Mouse (Mus musculus) kidney, adult 2 months (tissue): Measurements from ENCODE around the gene Imp4. TPM values are rescaled to one million over a fixed set of nuclear protein-coding genes. Genes with fewer than 3 reads are reported as not detected.

Experiments
- DNase-seq: peaks from one replicate; pipeline ENCODE4 v3.0.0; 2021
- H3K27ac ChIP-seq: fragments of 200-500 bp; 2 replicates; pipeline ENCODE4 v1.5.1; 2012; ENCODE audit warnings: low read depth, low read length, control low read depth, inconsistent platforms; ENCODE audit not compliant: insufficient read depth
- H3K27me3 ChIP-seq: fragments of 200-500 bp; replicated peaks from 2 replicates; pipeline ENCODE4 v1.6.1; 2012; ENCODE audit warnings: mild to moderate bottlenecking, moderate library complexity, low read length, inconsistent platforms; ENCODE audit not compliant: control insufficient read depth, insufficient read depth
- H3K36me3 ChIP-seq: fragments of 200-500 bp; 2 replicates; pipeline ENCODE4 v1.6.1; 2012; ENCODE audit warnings: mild to moderate bottlenecking, moderate library complexity, low read length, inconsistent platforms; ENCODE audit not compliant: control insufficient read depth, insufficient read depth
- H3K4me1 ChIP-seq: fragments of 200-500 bp; 2 replicates; pipeline ENCODE4 v1.6.1; 2011; ENCODE audit warnings: low read length; ENCODE audit not compliant: control insufficient read depth, insufficient read depth
- H3K4me3 ChIP-seq: fragments of 200-500 bp; 2 replicates; pipeline ENCODE4 v1.5.1; 2011; ENCODE audit warnings: mild to moderate bottlenecking, low read depth, low read length, control low read depth; ENCODE audit not compliant: insufficient read depth
- CTCF ChIP-seq: fragments of 200-500 bp; conservative IDR thresholded peaks from 2 replicates; pipeline ENCODE4 v1.5.1; 2011; ENCODE audit warnings: low read depth, mild to moderate bottlenecking, control low read depth, low read length, moderate library complexity, mixed read lengths; ENCODE audit not compliant: insufficient read depth, insufficient read length
- POLR2A ChIP-seq: fragments of 200-500 bp; IDR thresholded peaks from one replicate; pipeline ENCODE4 v1.6.1; 2011; ENCODE audit warnings: low read depth, low read length, control low read depth
- WGBS: fragments of 180-500 bp; shearing (Covaris S2); methylation state at CpG from one replicate; pipeline ENCODE4 v1.1.7; 2018; 5-methylcytosine and 5-hydroxymethylcytosine counted together
- polyA plus RNA-seq: library from polyadenylated mRNA; depleted of rRNA; stranded (reverse); fragments of >200 nt; gene quantifications from 2 replicates; pipeline ENCODE4 v1.2.3, GENCODE M21; 2012

Gene Imp4
- polyA plus RNA-seq, 1 experiment, result 64.7 TPM

GRCm38 (mm10) chr1:34438381-34439051, 1.1 kb upstream of the Imp4 start:
- Histone ChIP-seq H3K27ac (no peak overlapping the region), H3K27me3 (no peaks in the 10 kb centered on the region), H3K4me1 (0 out of 2 replicates have a peak, but pooled peaks cover 4% of the 10 kb centered on the region), H3K4me3 (peak overlapping the region; percentile 82), H3K36me3 (no peaks in the 10 kb centered on the region)
- 38% methylated on average over 16 of the region's 20 CpGs for WGBS
- TF ChIP-seq POLR2A (no peak), CTCF (no peak)
- no peak for DNase-seq

DNA sequence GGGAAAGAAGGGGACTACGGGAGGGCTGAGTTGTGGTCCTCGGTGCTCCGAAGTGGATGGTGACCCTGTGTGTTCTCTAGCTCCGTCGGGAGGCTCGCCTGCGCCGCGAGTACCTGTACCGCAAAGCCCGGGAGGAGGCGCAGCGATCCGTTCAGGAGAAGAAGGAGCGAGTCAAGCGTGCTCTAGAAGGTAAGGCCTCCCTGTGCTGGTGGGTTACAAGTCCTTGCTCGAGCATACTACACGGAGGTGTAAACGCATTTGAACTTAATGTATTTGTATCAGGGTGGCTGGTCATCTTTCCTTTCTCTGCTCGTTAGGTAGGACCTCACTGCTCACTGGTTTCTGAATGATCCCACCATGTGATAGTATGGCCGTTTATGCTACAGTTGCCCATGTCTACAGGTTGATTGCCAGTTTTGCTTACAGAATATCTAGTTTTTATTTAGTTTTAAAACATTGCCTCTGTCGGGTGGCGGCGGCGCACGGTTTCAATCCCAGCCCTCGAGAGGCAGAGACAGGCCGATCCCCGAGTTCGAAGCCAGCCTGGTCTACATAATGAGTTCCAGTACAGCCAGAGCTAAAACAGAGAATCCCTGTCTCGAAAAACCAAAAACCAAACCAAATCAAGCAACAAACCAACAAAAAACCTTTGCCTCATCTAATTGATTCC, 445 bp downstream of the Imp4 start:
- no peaks in the 10 kb centered on the region for H3K27me3 ChIP-seq
- H3K27ac ChIP-seq, result no peak overlapping the region; the same call in 1 of the 2 replicates
- H3K36me3 ChIP-seq, result no peaks in the 10 kb centered on the region; the same call in 1 of the 2 replicates
- H3K4me1 ChIP-seq, result no peaks in the 10 kb centered on the region
- H3K4me3 ChIP-seq, result peak overlapping the region; percentile 82
- peak; percentile 31; the same call in 1 of the 2 replicates for TF ChIP-seq CTCF
- peak; percentile 46 for TF ChIP-seq POLR2A
- DNase-seq, result no peak
- WGBS, result 8% methylated on average over 31 of the region's 31 CpGs

- Histone ChIP-seq H3K27me3 (no peaks in the 10 kb centered on the region), H3K4me3 (no peak overlapping the region), H3K4me1 (no peaks in the 10 kb centered on the region), H3K36me3 (no peaks in the 10 kb centered on the region; the same call in 1 of the 2 replicates), H3K27ac (no peak overlapping the region)
- no peak for TF ChIP-seq CTCF
- TF ChIP-seq POLR2A, result no peak
- 94% methylated on average over 6 of the region's 6 CpGs for WGBS
- no peak for DNase-seq
Observed at GRCm38 (mm10) chr1:34443124-34443523, 3.5 kb downstream of the Imp4 start.

GRCm38 (mm10) chr1:34458431-34458830, 18.8 kb downstream of the Imp4 start:
- Histone ChIP-seq H3K27ac (no peak overlapping the region), H3K4me1 (no peaks in the 10 kb centered on the region), H3K27me3 (no peaks in the 10 kb centered on the region), H3K4me3 (no peak overlapping the region), H3K36me3 (no peaks in the 10 kb centered on the region)
- no peak for TF ChIP-seq CTCF
- TF ChIP-seq POLR2A, result no peak
- DNase-seq, result no peak
- 43% methylated on average over 8 of the region's 8 CpGs for WGBS

DNA sequence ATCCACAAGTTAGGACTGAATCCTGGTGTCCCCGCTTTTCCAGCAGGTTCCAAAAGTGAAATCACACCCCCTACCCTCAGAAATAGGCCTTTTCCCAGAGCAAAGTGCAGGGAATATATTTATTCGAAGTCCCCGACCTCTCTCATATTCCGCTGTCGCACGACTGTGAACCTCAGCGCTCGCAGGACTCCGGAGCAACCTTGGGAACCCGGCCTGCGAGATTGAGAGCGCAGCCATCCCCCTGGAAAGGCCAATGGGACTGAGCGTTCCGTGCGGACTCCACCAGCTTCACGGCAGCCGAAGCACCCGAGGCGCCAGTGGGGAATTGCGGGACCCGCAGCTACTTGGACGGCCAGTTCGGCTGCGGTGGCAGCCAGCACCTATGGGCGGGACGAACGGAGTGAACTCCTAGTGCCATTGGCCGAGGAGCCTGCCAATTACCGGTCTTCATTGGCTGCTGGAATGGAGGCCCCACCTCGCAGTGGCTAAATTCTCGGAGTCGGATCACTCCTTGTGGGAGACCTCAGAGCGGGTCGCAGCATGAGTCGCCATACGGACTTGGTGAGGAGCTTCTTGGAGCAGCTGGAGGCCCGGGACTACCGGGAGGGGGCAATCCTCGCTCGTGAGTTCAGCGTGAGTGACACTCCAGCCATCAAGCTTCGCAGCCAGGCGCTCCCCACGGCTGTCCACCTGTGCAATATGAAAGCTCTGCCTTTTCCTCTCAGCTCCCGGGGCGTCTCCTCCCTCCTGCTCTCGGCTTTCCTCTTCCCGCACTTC, 19.8 kb downstream of the Imp4 start, which contains the start of gene Ptpn18:
Gene Ptpn18 (plus strand): TSS at position 479 of the 777 bp plus-strand sequence.
- DNase-seq, result peak; percentile 97
- TF ChIP-seq POLR2A (peak; percentile 62), CTCF (no peak)
- Histone ChIP-seq H3K4me1 (no peaks in the 10 kb centered on the region), H3K4me3 (peak within 1 kb of the TSS; percentile 53), H3K36me3 (no peaks in the 10 kb centered on the region), H3K27me3 (no peaks in the 10 kb centered on the region), H3K27ac (peak within 1 kb of the TSS; percentile 88)
- WGBS, result 1% methylated on average over 48 of the region's 48 CpGs

DNA sequence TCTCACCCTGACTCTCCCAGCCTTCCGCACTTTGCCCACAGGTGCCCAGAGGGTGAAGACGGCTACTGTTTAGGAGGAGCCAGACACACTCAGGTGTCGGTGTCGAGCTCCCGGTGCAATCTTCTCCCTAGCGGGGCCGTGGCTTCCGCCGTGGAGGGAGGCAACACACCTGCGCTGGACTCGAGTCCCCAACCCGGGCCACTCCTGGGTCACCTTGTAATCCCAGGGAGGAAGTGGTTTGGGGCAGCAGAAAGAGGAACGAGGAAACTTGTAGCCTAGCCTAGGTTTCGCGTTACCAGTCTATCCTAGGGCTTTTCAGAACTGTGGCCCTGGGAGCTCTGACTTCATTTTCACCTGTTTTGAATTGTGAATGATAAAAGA, 20.4 kb downstream of the Imp4 start:
- Histone ChIP-seq H3K27me3 (no peaks in the 10 kb centered on the region), H3K27ac (peak overlapping the region; percentile 88), H3K4me3 (peak overlapping the region; percentile 53), H3K4me1 (no peaks in the 10 kb centered on the region), H3K36me3 (no peaks in the 10 kb centered on the region)
- WGBS, result 3% methylated on average over 15 of the region's 15 CpGs
- DNase-seq, result peak; percentile 61
- TF ChIP-seq CTCF (no peak), POLR2A (no peak)
